Mouse (Mus musculus) heart, embryonic 11.5 days (tissue): ENCODE measurements around the gene Fam184b. TPM values are rescaled to one million over a fixed set of nuclear protein-coding genes. Genes with fewer than 3 reads are reported as not detected.
"Not testable (repeated sequence)": the region's sequence is repeated elsewhere in the genome, so short reads cannot be mapped to it uniquely, and the experiment has no call there.

Source experiments
- ATAC-seq: fragments of 200-750 bp; cut with Nextera tagmentation; replicated peaks from 2 replicates; pipeline ENCODE4 v1.8.0; 2017; ENCODE audit warnings: moderate library complexity; ENCODE audit not compliant: insufficient number of reproducible peaks, low FRiP score, low TSS enrichment
- H3K27ac ChIP-seq: fragments of 300-500 bp; sonication (generic); 2 replicates; pipeline ENCODE4 v1.5.1; 2014; ENCODE audit warnings: mild to moderate bottlenecking, low read depth, low read length
- H3K27me3 ChIP-seq: fragments of 300-500 bp; sonication (generic); 2 replicates; pipeline ENCODE4 v1.6.1; 2014; ENCODE audit warnings: mild to moderate bottlenecking, low read length, mixed read lengths; ENCODE audit not compliant: control insufficient read depth, insufficient read depth
- H3K36me3 ChIP-seq: fragments of 300-500 bp; sonication (generic); 2 replicates; pipeline ENCODE4 v1.6.1; 2014; ENCODE audit warnings: mild to moderate bottlenecking, low read length, moderate library complexity, mixed read lengths; ENCODE audit not compliant: control insufficient read depth, insufficient read depth
- H3K4me1 ChIP-seq: fragments of 300-500 bp; sonication (generic); 2 replicates; pipeline ENCODE4 v1.6.1; 2014; ENCODE audit warnings: low read length; ENCODE audit not compliant: control insufficient read depth, insufficient read depth
- H3K4me2 ChIP-seq: fragments of 300-500 bp; sonication (generic); 2 replicates; pipeline ENCODE4 v1.6.1; 2014; ENCODE audit warnings: mild to moderate bottlenecking, moderate library complexity
- H3K4me3 ChIP-seq: fragments of 300-500 bp; sonication (generic); 2 replicates; pipeline ENCODE4 v1.5.1; 2014; ENCODE audit warnings: low read depth, low read length
- H3K9ac ChIP-seq: fragments of 300-500 bp; sonication (generic); 2 replicates; pipeline ENCODE4 v1.6.1; 2014; ENCODE audit warnings: mild to moderate bottlenecking, low read depth, low read length, moderate library complexity
- H3K9me3 ChIP-seq: fragments of 300-500 bp; sonication (generic); replicated peaks from 2 replicates; pipeline ENCODE4 v1.6.1; 2016; ENCODE audit warnings: low read length; ENCODE audit not compliant: control insufficient read depth
- WGBS: fragments of 180-500 bp; shearing (Covaris S2); extraction: QIAGEN DNeasy Blood & Tissue Kit; methylation state at CpG from one replicate; pipeline ENCODE4 v1.1.7; 2014; ENCODE audit not compliant: insufficient replicate concordance; 5-methylcytosine and 5-hydroxymethylcytosine counted together
- polyA plus RNA-seq: library from polyadenylated mRNA; unstranded; fragments of >200 nt; fragmentation: Nextera tagmentation; extraction: Ambion mirVana; gene quantifications from 2 replicates; pipeline ENCODE4 v1.2.1, GENCODE M21; 2014

Fam184b gene
- polyA plus RNA-seq, 1 experiment from 2014 or later: 0.06 TPM

DNA sequence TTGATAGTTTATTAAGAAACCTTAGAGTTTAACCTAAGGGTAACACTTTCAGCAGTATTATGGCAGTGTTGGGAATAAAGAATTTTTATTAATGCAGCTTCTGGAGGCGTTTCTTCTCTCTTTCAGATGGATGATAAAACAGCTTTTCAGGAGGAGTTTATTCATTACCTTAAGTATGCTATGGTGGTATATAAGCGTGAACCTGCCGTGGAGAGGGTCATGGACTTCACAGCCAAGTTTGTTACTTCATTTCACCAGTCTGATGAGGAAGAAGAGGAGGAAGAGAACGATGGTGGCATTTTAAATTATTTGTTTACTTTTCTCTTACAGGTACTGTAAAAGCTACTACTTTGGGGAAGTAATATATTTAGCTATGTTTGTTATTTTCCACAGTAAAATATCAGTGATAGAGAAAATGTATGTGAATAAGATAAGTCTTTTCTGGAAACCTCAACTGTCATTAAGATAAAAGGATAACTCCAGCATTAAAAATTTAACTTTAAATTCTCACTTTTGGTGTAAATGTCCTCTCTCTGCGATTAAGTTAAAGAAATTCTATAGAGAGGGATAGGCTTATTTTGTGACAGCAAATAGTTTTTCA lies 31.6 kb upstream of the Fam184b start:
- H3K36me3 ChIP-seq: no peaks in the 10 kb centered on the region; the same call in 1 of the 2 replicates
- no peak for ATAC-seq
- no peaks in the 10 kb centered on the region for H3K27me3 ChIP-seq
- no peaks in the 10 kb centered on the region for H3K9me3 ChIP-seq
- WGBS: 66% methylated on average over 5 of the region's 5 CpGs
- no peak overlapping the region for H3K27ac ChIP-seq
- H3K4me2 ChIP-seq: peak overlapping the region; percentile 82
- H3K9ac ChIP-seq: no peak overlapping the region
- peaks cover 3% of the 10 kb centered on the region; the same call in 1 of the 2 replicates for H3K4me1 ChIP-seq
- peak overlapping the region; percentile 69 for H3K4me3 ChIP-seq

DNA sequence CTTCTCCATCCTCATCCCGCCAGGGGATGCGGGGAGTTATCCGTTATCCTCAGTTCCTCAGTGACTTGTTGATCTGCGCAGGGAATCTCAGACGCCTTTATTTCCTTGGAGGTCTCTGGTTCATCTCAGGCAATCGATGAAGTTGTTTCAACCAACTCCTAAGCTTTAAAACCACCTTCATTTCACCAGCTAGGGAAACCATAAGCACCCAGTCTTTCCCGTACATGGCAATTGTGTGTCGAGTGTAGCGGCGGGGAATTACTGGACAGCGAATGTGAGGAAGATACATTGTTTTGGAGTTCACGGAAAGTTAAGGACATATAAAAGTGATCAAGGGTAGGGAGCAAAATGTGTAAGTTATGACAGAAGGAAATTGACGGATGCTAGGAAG lies 30.9 kb upstream of the Fam184b start:
- peak overlapping the region; percentile 69 for H3K4me3 ChIP-seq
- peak overlapping the region; percentile 85 for H3K27ac ChIP-seq
- H3K9ac ChIP-seq: peak overlapping the region; percentile 91
- H3K27me3 ChIP-seq: no peaks in the 10 kb centered on the region
- ATAC-seq: no peak
- no peaks in the 10 kb centered on the region; the same call in 1 of the 2 replicates for H3K36me3 ChIP-seq
- under 1% methylated on average over 13 of the region's 13 CpGs for WGBS
- H3K4me1 ChIP-seq: peaks cover 3% of the 10 kb centered on the region; the same call in 1 of the 2 replicates
- no peaks in the 10 kb centered on the region for H3K9me3 ChIP-seq
- H3K4me2 ChIP-seq: peak overlapping the region; percentile 82

DNA sequence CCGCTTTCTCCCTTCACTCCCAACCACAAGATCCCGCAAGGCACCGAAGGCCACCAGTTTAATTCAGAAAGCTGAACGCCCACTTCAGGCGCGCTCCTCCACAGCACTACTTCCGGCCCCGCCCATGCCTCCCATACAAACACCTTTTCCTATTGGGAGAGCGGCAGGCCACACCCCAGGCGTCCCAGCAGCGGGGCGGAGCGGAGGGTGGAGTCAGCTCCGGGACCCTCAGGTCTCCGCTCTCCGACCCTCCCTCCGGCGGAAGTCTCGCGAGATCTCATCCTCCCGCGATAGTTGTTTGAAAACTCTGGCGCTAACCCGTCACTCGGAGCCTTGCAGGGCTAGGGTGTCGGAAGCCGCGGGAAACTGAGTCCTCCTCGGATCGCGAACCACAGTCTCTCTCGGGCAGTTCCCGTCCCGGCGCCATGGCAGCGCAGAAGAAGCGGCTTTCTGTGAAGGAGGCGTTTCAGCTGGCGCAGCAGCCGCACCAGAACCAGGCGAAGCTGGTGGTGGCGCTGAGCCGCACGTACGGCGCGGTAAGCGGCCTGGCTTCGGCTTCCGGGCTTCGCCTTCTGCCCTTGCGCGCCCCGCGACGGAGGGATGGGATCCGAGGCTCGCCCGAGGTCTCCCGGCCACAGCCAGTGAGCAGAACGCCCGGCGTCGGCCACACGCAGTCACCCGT lies 30.3 kb upstream of the Fam184b start, which contains the start of gene Ncapg:
Gene Ncapg (plus strand): TSS at position 322 of the 682 bp plus-strand sequence.
- no peaks in the 10 kb centered on the region for H3K36me3 ChIP-seq
- peak within 1 kb of the TSS; percentile 91 for H3K9ac ChIP-seq
- H3K4me3 ChIP-seq: peak within 1 kb of the TSS; percentile 69
- WGBS: under 1% methylated on average over 65 of the region's 66 CpGs
- peak within 1 kb of the TSS; percentile 82 for H3K4me2 ChIP-seq
- H3K9me3 ChIP-seq: no peaks in the 10 kb centered on the region
- no peaks in the 10 kb centered on the region for H3K27me3 ChIP-seq
- peak; percentile 100 for ATAC-seq
- peak within 1 kb of the TSS; percentile 85 for H3K27ac ChIP-seq
- peaks cover 3% of the 10 kb centered on the region; the same call in 1 of the 2 replicates for H3K4me1 ChIP-seq

DNA sequence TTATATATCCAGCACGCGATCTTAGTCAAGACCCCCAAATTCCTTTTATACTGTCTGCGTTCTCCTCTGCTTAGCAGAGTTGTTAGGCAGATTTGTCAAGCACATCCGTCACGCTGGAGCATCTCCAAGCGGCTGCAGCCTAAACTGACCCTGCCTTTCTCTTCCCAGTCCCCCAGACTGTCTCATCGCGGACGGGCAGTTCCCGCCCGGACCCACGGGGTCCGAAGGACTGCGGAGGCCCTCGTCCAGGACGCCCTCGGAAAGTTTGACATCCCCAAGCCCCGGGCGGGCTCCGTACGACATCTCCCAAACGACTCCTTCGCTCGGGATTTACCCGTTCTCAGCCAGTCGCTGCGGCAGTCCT lies 29.8 kb upstream of the Fam184b start:
- H3K27ac ChIP-seq: peak overlapping the region; percentile 79
- no peaks in the 10 kb centered on the region for H3K9me3 ChIP-seq
- H3K4me1 ChIP-seq: peaks cover 3% of the 10 kb centered on the region; the same call in 1 of the 2 replicates
- ATAC-seq: peak; percentile 39
- H3K4me3 ChIP-seq: peak overlapping the region; percentile 69
- no peaks in the 10 kb centered on the region for H3K27me3 ChIP-seq
- under 1% methylated on average over 27 of the region's 27 CpGs for WGBS
- H3K4me2 ChIP-seq: peak overlapping the region; percentile 82
- no peaks in the 10 kb centered on the region for H3K36me3 ChIP-seq
- peak overlapping the region; percentile 91 for H3K9ac ChIP-seq

DNA sequence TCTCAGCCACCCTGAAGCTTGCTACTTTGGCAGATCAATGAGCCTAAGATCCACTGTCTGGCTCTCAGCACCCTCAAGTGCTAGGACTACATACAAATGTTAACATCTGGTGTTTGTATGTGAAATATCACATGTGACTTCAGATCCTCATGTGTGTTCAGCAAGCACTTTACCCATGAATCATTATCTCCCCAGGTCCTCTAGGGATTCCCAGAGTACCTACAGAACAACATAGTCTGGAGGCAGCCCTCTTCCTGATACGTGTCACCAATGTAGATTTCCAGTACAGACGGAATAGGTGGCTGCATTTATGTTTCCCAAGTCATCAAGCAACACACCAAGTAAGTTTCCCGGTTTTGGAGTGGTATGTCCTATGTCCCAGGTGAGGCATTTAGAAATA lies 29.4 kb upstream of the Fam184b start:
- Histone ChIP-seq H3K27me3 (no peaks in the 10 kb centered on the region), H3K4me3 (peak overlapping the region; percentile 69), H3K4me2 (peak overlapping the region; percentile 82), H3K4me1 (peaks cover 3% of the 10 kb centered on the region; the same call in 1 of the 2 replicates), H3K27ac (peak overlapping the region; percentile 79; the same call in 1 of the 2 replicates), H3K36me3 (no peaks in the 10 kb centered on the region), H3K9me3 (no peaks in the 10 kb centered on the region), H3K9ac (peak overlapping the region; percentile 91)
- ATAC-seq: no peak
- WGBS: under 1% methylated on average over 3 of the region's 3 CpGs

DNA sequence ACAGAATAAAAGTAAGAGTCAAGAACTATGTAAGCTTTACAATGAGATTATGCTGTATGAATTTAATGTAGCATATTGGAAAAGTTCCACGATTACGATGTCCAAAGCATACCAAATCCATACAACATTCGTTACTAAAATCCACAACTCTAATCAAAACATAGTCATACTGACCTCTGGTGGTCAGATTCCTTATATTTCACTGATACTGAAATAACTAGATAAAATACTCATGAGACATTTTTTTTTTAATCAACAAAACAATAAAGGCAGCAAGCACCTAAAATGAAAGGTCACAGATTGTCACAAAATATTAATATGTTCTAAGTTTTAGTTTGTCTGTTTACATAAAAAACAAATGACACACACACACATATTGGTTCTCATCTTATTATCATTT lies 28.9 kb upstream of the Fam184b start:
- 41% methylated on average over 3 of the region's 3 CpGs for WGBS
- Histone ChIP-seq H3K36me3 (no peaks in the 10 kb centered on the region), H3K4me1 (peaks cover 3% of the 10 kb centered on the region; the same call in 1 of the 2 replicates), H3K4me3 (peak overlapping the region; percentile 69; the same call in 1 of the 2 replicates), H3K27me3 (no peaks in the 10 kb centered on the region), H3K27ac (no peak overlapping the region), H3K9ac (no peak overlapping the region), H3K9me3 (no peaks in the 10 kb centered on the region), H3K4me2 (peak overlapping the region; percentile 82)
- ATAC-seq: no peak

DNA sequence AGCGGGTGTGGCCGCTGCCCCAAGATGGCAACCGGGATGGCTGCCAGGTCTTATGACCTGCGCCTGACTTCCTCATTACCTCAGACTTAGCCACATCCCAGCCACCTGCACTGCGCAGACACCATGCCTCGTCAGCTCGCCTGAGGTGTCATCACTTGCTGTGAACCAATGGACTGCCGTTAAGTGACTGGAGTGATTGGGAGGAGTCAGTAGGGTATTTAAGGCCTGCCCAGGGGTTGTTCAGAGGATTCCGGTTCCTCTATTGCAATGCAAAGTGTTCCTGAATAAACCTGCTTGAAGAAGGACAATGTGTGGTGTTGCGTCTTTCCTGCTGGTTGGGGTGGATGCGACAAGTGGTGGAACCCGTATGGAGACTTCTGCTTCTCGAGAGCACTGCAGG lies 19.0 kb upstream of the Fam184b start:
- H3K4me3 ChIP-seq, H3K9ac ChIP-seq, H3K36me3 ChIP-seq, H3K4me2 ChIP-seq, H3K27me3 ChIP-seq, H3K9me3 ChIP-seq, H3K27ac ChIP-seq, ATAC-seq, H3K4me1 ChIP-seq: not testable (repeated sequence)
- 94% methylated on average over 13 of the region's 13 CpGs for WGBS

DNA sequence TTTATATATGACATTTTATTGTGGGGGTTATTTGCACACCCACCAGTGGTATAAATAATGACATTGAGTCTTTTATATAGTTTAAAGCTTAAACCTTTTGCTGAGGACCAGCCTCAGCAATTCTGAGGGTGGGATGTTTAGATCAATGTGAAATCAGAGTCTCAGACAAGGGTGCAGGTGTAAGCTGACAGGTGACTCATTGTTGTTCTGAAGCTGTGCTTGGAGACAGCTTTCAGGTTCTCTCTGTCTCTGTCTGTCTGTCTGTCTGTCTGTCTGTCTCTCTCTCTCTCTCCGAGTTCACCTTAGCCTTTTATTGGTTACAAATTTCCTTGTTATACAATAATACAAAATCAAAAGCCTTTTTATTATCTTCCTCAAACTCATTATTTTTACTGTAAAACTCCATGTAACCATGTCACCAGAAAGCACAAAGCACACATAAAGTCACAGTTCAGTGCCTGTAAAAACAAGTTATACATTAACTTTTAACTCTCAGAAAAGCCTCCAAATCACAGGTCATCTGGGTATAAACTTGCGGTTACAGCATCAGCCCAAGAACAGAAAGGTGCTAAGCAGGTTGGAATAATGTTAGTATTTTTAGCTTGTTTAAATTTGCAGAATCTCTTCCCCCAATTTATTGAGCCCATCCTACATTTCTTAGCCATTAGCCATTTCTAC lies 11.8 kb upstream of the Fam184b start:
- no peak overlapping the region for H3K4me3 ChIP-seq
- no peaks in the 10 kb centered on the region for H3K27me3 ChIP-seq
- H3K4me2 ChIP-seq: no peak overlapping the region
- WGBS: 70% methylated on average over 2 of the region's 2 CpGs
- H3K36me3 ChIP-seq: no peaks in the 10 kb centered on the region
- H3K4me1 ChIP-seq: no peaks in the 10 kb centered on the region
- H3K27ac ChIP-seq: no peak overlapping the region
- H3K9ac ChIP-seq: no peak overlapping the region
- H3K9me3 ChIP-seq: no peaks in the 10 kb centered on the region
- no peak for ATAC-seq
